Mouse (Mus musculus): ENCODE data around the gene Mpig6b. TPM values are rescaled to one million over a fixed set of nuclear protein-coding genes. Genes with fewer than 3 reads are reported as not detected.
A peak's percentile ranks its signal among the peaks of the same experiment; 100 is the strongest.

The Mpig6b gene
- polyA plus RNA-seq, 1 experiment from 2014 or later: 1.0 TPM

DNA sequence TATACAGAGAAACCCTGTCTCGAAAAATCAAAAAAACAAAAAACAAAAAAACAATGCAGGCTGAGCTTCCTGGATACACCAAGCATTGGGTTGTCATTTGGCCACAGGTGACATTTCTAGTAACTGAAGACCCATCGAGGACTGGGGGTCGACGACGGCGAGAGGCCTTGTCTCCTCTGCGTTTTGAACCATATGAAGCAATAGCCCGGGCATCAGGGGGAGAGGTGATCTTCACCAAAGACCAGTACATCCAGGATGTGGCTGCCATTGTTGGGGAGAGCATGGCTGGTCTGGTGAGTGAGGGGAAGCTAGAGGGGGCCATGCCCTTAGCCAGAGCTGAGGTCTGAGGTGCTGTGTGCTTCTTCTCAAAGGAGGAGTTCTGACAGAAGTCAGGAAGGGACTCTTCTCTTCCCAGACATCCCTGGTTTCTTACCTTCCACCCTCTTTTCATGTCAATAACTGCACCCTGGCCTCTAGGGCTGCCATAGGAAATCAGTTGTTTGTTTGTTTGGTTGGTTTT lies 43.4 kb downstream of the Mpig6b start:
- Histone ChIP-seq H3K9me3 (no peaks in the 10 kb centered on the region), H3K36me3 (no peaks in the 10 kb centered on the region), H3K27me3 (ENCODE audit: insufficient read depth, poor library complexity, severe bottlenecking) (0 out of 2 replicates have a peak, but pooled peaks cover 6% of the 10 kb centered on the region), H3K4me1 (peaks cover 55% of the 10 kb centered on the region), H3K4me3 (no peak overlapping the region), H3K27ac (peak overlapping the region; percentile 81)
- 87% methylated on average over 8 of the region's 8 CpGs for WGBS
- no peak for DNase-seq (ENCODE audit: low spot score)

DNA sequence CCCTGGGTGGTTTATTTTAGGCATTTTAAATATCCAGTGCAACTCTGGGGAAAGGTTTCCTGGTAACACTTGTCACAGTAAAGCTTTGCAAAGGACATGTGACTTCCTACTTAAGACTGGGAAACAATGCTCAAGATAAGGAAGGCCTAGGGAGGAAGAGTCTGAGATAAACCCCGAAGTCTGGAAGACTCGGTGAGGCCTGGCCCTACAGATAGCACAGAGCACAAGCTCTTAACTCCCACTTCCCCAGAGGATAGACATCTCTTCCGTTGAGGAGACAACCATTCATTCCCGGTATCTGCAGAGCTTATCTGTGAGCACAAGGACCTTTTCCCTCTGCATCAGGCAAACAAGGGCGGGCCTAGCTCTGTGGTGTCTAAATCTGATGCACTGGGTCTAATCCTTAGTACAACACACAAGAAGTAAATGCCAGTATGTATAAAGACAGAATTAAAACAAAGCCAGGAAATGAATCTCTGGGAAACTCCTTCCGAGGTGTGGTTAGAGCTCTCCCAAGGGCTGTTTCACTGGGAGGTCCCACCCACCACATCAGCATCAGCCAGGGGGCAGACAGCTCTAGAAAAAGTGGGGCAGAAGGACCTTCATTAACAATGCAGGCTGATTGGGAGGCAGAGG lies 44.0 kb downstream of the Mpig6b start:
- Histone ChIP-seq H3K27ac (peak overlapping the region; percentile 81), H3K36me3 (peaks cover 4% of the 10 kb centered on the region), H3K4me3 (0 out of 2 replicates have a peak overlapping the region, but pooled peaks have one; percentile 25), H3K27me3 (ENCODE audit: insufficient read depth, poor library complexity, severe bottlenecking) (0 out of 2 replicates have a peak, but pooled peaks cover 6% of the 10 kb centered on the region), H3K9me3 (no peaks in the 10 kb centered on the region), H3K4me1 (peaks cover 49% of the 10 kb centered on the region)
- DNase-seq (ENCODE audit: low spot score): peak; percentile 90
- WGBS: 10% methylated on average over 6 of the region's 6 CpGs

DNA sequence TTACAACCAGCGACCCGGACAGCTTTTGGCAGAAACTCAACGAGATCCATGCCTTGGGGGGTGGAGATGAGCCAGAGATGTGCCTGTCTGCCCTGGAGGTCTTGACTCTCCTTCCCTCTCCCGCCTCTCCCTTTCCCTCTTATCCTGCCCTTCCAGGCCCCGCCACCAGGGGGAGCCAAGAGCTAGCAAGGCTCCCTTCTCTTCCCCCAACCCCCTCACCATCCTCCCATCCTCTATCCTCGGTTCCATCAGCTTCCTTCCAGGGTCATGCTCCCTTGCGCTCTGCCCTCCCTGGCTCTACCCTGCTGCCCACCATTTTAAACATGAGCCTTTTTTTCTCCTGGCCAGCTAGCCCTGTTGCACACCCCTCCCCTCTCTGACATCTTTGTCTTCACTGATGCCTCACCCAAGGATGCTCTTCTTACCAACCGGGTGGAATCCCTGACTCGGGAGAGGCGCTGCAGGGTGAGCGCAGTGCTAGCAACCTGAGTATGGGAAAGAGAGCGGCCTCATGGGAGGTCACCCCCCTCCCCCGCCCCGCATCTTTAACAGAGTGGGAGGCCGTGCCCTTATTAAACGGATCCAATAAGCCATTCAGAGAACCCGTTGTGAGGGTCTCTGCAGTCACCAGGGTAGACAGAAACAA lies 44.7 kb downstream of the Mpig6b start:
- peak; percentile 92 for DNase-seq (ENCODE audit: low spot score)
- Histone ChIP-seq H3K4me3 (peak overlapping the region; percentile 42), H3K4me1 (peaks cover 50% of the 10 kb centered on the region), H3K9me3 (no peaks in the 10 kb centered on the region), H3K27me3 (ENCODE audit: insufficient read depth, poor library complexity, severe bottlenecking) (0 out of 2 replicates have a peak, but pooled peaks cover 6% of the 10 kb centered on the region), H3K36me3 (peaks cover 11% of the 10 kb centered on the region), H3K27ac (peak overlapping the region; percentile 81)
- WGBS: 4% methylated on average over 17 of the region's 17 CpGs

DNA sequence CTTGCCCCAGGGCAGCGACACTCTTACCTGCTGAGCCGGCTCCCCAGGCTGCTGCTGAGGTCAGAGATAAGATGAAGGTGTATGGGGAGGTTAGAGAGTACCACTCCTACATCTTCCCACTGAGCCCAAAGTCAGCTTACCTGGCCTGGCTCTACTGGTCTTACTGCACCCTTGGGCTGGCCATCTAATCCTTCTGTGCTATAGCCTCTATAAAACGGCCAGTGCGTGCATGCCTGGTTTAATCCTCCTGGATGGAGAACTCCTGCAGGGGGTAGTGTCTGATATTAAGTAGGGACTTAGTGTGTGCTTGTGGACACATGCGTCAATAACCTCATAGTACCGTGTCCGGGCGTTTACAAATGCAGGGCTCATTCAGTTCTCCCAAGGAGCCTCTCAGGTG lies 45.4 kb downstream of the Mpig6b start:
- H3K4me3 ChIP-seq: no peak overlapping the region
- WGBS: 85% methylated on average over 8 of the region's 8 CpGs
- peaks cover 49% of the 10 kb centered on the region for H3K4me1 ChIP-seq
- DNase-seq (ENCODE audit: low spot score): no peak
- H3K27ac ChIP-seq: no peak overlapping the region; the same call in 1 of the 2 replicates
- no peaks in the 10 kb centered on the region for H3K9me3 ChIP-seq
- H3K27me3 ChIP-seq (ENCODE audit: insufficient read depth, poor library complexity, severe bottlenecking): 0 out of 2 replicates have a peak, but pooled peaks cover 6% of the 10 kb centered on the region
- H3K36me3 ChIP-seq: peaks cover 18% of the 10 kb centered on the region

DNA sequence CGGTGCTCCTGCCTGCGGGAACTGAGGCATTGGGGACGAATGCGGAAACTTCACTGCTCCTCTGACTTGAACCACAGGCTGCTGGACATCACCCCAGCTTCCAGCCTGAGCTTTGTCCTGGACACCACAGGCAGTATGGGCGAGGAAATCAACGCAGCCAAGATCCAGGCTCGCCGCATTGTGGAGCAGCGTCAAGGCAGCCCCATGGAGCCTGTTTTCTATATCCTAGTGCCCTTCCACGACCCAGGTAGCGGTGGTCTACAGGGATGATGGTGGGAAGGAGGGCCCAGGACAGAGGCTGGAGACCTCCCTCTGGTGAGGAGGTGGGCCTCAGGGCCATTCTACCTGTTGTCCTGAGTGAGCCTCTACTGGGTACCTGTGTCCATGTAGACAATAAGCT lies 46.1 kb downstream of the Mpig6b start:
- Histone ChIP-seq H3K36me3 (peaks cover 25% of the 10 kb centered on the region), H3K27me3 (ENCODE audit: insufficient read depth, poor library complexity, severe bottlenecking) (0 out of 2 replicates have a peak, but pooled peaks cover 6% of the 10 kb centered on the region), H3K27ac (no peak overlapping the region), H3K9me3 (no peaks in the 10 kb centered on the region), H3K4me3 (no peak overlapping the region), H3K4me1 (peaks cover 50% of the 10 kb centered on the region)
- no peak for DNase-seq (ENCODE audit: low spot score)
- WGBS: 77% methylated on average over 11 of the region's 11 CpGs

DNA sequence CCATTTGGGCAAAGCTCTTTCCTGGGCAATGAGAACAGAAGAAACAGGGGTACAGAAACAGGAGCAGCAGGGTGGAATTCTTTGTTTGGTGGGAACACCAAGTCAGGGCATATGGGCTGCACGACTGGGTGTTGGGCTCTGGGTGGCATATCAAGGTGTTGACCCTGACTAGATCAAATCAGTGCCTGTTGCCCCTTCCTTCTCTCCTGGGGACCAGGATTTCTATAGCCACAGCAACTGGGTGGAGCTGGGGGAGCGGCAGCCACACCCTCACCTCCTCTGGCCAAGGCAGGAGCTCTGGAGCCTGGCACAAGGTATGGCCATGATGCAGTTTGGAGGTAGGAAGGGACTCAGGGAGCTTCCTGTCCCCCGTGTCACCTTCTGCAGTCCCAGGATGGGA lies 47.8 kb downstream of the Mpig6b start:
- H3K27ac ChIP-seq: no peak overlapping the region
- H3K27me3 ChIP-seq (ENCODE audit: insufficient read depth, poor library complexity, severe bottlenecking): 0 out of 2 replicates have a peak, but pooled peaks cover 6% of the 10 kb centered on the region
- H3K36me3 ChIP-seq: peaks cover 42% of the 10 kb centered on the region
- peaks cover 33% of the 10 kb centered on the region for H3K4me1 ChIP-seq
- WGBS: 76% methylated on average over 3 of the region's 3 CpGs
- no peaks in the 10 kb centered on the region for H3K9me3 ChIP-seq
- DNase-seq (ENCODE audit: low spot score): no peak
- no peak overlapping the region for H3K4me3 ChIP-seq

DNA sequence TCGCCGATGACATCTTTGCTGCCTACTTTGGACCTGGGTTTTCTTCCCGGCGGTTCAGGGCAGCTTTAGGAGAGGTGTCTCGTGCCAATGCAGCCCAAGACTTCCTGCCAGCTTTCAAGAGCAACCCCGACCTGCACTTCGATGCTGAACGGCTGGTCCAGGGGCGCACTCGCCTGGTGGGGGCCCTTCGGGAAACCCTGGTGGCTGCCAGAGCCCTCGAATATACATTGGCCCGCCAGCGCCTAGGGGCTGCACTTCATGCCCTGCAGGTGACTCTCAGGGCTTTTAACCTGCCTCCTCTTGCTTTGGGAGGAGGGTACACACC lies 48.3 kb downstream of the Mpig6b start:
- H3K27ac ChIP-seq: no peak overlapping the region
- 67% methylated on average over 14 of the region's 14 CpGs for WGBS
- H3K9me3 ChIP-seq: no peaks in the 10 kb centered on the region
- H3K36me3 ChIP-seq: peaks cover 47% of the 10 kb centered on the region
- no peak for DNase-seq (ENCODE audit: low spot score)
- no peak overlapping the region for H3K4me3 ChIP-seq
- H3K27me3 ChIP-seq (ENCODE audit: insufficient read depth, poor library complexity, severe bottlenecking): 0 out of 2 replicates have a peak, but pooled peaks cover 6% of the 10 kb centered on the region
- peaks cover 31% of the 10 kb centered on the region for H3K4me1 ChIP-seq

DNA sequence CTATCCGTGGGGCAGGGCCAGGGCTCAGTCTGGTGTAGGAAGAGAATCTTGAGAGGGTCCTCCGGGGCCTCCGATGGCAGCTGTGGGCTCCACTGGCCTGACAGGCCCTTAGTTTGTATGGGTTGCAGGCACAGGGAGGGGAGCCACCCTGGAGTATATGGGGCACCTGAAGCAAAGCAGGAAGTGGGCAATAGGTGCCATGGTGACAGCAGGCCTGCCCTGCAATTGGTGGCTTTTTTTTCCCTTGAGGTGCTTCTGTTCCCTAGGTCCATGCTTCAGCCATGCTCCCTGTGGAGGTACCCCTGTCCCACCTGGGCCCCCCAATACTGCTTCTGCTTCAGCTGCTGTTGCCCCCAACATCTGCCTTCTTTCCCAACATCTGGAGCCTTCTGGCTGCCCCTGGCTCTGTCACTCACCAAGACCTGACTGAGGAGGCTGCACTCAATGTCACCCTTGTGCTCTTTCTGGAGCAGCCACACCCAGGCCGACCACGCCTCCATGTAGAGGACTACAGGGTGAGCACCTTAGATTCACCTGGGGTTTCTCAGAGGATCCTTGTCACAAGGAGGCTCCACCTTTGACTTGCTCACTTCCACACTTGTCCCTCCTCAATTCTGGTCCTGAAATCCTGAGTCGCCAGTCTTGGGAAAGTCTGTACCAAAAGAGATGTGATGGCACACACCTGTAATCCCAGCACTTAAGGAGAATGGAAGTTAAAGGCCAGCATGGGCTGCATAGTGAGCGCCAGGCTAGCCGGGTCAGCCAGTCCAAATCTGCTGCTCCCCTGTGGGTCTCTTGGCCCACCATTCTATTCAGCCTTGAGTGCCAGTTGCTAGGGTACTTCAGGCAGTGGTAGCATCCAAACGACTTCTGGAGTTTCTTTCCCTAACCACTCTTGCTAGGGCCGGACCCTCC lies 48.9 kb downstream of the Mpig6b start:
- Histone ChIP-seq H3K27me3 (ENCODE audit: insufficient read depth, poor library complexity, severe bottlenecking) (0 out of 2 replicates have a peak, but pooled peaks cover 6% of the 10 kb centered on the region), H3K4me3 (no peak overlapping the region), H3K4me1 (peaks cover 26% of the 10 kb centered on the region), H3K36me3 (peaks cover 53% of the 10 kb centered on the region), H3K9me3 (no peaks in the 10 kb centered on the region), H3K27ac (0 out of 2 replicates have a peak overlapping the region, but pooled peaks have one; percentile 7)
- 80% methylated on average over 10 of the region's 10 CpGs for WGBS
- DNase-seq (ENCODE audit: low spot score): no peak

DNA sequence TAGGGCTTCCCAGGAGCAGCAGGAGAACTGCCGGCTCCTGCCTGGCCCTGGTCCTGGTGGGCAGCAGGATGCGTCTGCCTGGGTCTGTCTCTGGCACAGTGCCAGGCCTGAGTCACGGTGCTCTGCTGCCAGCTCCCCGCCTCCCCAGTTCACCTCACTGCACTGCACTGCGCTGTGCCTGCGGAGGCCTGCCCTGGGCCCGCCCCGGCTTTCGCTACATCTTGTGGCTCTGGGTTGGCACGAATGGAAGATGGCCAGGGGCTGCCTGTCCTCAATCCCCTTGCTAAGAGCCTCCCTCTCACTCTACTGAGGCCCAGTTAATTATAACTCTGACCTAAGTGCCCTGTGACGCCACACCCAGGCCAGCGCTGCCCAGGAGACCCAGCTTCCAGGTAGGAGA lies 49.6 kb downstream of the Mpig6b start, which contains the start of gene Vwa7:
Gene Vwa7, plus strand, starts transcription at position 204 of the 400 bp plus-strand sequence.
- Histone ChIP-seq H3K4me3 (0 out of 2 replicates have a peak within 1 kb of the TSS, but pooled peaks have one; percentile 6), H3K27ac (peak within 1 kb of the TSS; percentile 7; the same call in 1 of the 2 replicates), H3K36me3 (peaks cover 60% of the 10 kb centered on the region), H3K4me1 (peaks cover 20% of the 10 kb centered on the region), H3K27me3 (ENCODE audit: insufficient read depth, poor library complexity, severe bottlenecking) (0 out of 2 replicates have a peak, but pooled peaks cover 6% of the 10 kb centered on the region), H3K9me3 (no peaks in the 10 kb centered on the region)
- DNase-seq (ENCODE audit: low spot score): no peak
- 73% methylated on average over 12 of the region's 12 CpGs for WGBS

DNA sequence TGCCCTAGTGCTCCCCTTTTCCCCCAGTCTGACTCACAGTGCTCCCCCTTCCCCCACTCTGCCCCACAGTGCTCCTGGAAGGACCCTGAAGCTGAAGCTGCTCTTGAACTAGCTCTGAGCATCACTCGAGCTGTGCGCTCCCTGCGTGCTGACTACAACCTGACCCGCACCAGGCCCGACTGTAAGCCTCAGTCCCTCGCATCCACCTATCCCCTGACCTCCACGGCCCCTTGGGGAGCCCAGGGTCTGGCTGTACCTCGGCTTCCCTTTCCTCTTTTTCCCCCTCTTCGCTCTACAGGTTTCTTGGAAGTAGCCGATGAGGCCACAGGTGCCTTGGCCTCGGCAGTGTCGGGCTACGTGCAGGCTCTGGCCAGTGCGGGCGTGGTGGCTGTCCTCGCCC lies 50.7 kb downstream of the Mpig6b start:
- DNase-seq (ENCODE audit: low spot score): no peak
- Histone ChIP-seq H3K36me3 (peaks cover 71% of the 10 kb centered on the region), H3K4me1 (peaks cover 15% of the 10 kb centered on the region), H3K27me3 (ENCODE audit: insufficient read depth, poor library complexity, severe bottlenecking) (0 out of 2 replicates have a peak, but pooled peaks cover 2% of the 10 kb centered on the region), H3K9me3 (no peaks in the 10 kb centered on the region), H3K27ac (no peak overlapping the region; the same call in 1 of the 2 replicates), H3K4me3 (0 out of 2 replicates have a peak overlapping the region, but pooled peaks have one; percentile 6)
- 92% methylated on average over 16 of the region's 16 CpGs for WGBS

DNA sequence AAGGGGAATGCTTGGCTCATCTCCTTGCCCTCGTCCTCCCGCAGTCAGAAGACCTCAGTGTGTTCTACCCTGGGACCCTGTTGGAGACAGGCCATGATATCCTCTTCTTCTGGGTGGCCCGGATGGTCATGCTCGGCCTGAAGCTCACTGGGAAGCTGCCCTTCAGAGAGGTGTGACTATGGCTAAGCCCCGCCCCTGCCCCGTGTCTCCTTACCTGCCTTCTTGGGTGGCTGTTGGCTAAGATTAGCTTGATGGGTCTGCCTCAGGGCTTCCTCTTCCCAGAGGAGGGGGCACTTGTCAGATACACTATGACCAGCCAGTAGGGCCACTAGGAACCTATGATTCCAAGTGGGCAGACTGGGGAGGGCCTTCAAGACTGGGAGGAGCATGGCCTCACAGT lies 52.8 kb downstream of the Mpig6b start:
- no peak for DNase-seq (ENCODE audit: low spot score)
- Histone ChIP-seq H3K4me1 (peaks cover 15% of the 10 kb centered on the region), H3K9me3 (no peaks in the 10 kb centered on the region), H3K27ac (no peak overlapping the region), H3K36me3 (peaks cover 91% of the 10 kb centered on the region), H3K27me3 (ENCODE audit: insufficient read depth, poor library complexity, severe bottlenecking) (no peaks in the 10 kb centered on the region), H3K4me3 (no peak overlapping the region)
- WGBS: 82% methylated on average over 6 of the region's 6 CpGs
